Mouse (Mus musculus): ENCODE data around the gene 4930404N11Rik.

The 4930404N11Rik gene

DNA sequence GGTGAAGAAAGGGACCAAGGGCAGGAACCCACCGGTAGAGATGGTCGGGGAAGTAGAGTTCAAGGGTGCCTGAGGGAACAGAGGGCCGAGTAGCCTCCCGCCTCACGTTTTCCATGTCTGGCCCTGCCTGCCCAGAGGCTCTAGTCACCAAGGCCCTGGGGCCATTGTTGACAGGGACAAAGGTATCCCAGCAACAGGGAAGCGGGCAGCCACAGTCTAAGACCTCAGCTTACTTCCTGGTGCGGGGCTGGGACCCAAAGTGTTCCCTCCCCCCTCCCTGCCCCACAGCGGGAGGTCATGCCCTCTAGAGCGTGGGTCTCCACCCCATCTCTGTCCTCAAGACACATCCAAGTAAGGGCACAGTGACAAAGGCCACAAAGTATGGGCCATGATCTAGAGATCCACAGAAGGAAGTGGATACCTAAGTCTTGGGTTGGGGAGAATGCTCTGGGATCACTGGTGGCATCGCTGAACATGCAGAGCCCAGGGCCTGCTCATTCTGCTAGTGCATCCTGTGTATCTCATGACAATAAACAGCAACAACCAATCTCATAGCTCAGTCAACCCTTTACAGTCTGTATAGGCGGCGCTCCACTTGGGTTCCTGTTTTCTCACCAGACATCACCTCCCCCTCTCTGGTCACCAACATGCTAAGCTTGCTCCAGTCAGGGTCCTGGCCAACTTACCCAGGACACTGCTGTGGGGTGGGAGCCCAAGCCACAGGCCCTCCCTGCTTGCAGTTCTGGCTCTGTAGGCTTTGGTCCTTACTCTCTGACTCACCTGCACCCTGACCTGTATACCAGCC, at the start of gene 4930404N11Rik:
4930404N11Rik (minus strand) TSS at position 145 of the 805 bp plus-strand sequence.
- no peak for DNase-seq (ENCODE audit: inconsistent ontology term)

DNA sequence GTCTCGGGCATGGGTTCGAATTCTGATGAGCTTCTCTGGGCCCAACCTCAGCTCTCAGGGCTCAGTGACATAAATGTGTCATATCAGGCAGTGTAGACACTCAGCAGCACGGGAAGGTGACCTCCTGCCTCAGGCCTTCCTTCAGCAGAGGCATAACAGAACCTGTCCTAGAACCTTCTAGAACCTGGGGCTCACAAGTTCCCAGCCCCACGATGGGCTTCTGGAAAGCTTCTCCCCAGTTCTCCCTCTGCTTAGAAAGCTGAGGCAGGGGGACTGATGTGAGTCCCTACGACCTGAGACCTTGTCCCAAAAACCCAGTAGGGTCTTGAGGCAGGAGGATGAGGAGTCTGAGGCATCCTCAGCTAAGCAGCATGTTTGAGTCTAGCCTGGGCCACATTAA, 49.5 kb upstream of the 4930404N11Rik start:
- DNase-seq (ENCODE audit: inconsistent ontology term): no peak

DNA sequence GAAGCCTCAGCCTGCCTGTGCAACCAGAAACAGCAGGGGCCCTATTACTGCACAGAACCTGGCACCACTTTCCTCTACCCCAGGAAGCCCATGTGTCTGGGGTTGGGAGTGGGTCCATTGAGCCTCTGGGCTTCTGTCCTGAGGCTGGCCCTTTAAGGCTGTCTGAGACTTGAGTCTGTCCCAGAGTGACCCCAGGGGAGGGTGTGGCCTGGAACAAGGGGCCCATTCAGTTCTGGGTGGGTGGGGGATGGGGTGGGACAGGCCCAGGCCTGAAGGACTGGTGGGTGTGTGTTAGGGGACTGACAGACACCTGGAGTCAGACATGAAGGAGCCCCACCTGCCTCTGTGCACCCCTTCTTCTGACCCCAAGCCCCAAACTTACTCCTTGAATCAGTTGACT, 49.1 kb upstream of the 4930404N11Rik start:
- DNase-seq (ENCODE audit: inconsistent ontology term): peak; percentile 93

DNA sequence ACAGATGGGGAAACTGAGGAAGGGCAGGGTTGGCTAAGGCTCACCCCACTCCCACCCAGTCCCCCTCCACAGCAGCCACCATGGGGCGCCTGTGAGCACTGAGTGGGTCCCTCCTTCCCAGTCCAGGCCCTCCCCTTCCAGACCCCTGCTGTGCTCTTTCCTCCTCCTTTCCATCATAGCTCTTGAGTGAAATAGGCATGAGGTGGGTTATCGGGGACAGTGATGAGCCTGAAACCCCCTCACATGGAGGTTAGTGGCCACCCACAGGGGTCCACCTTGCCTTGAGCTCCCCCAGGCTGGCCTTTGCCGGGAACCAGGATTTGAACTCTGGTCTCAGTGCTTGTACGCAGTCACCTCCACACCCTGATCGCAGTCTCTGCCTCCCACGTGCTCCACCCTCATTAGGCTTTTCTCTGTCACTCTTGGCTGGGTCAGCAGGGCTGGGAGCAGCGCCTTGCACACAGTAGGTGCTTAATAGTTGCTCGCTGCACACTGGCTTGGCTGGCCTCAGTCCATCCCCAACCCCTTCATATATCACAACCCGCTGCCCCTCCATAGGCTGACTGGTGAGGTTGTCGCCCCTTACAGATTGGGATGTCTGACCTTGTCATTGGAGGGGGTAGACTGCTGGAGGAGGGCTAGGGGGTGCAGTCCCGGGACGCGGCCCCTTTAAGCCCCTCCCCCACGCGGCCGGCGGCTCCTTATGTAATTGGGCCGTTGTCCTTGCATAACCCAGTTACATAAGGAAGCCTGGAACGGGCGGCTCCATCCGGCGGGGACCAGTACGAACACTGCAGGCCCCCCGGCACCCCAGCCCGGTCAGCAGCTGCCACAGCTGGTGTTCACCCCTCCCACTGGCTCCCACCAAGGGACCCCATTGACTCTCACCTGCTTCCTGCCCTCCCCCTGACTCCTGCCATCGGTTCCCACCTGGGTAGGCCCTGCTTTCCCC, 48.0 kb upstream of the 4930404N11Rik start:
- peak; percentile 88 for DNase-seq (ENCODE audit: inconsistent ontology term)

DNA sequence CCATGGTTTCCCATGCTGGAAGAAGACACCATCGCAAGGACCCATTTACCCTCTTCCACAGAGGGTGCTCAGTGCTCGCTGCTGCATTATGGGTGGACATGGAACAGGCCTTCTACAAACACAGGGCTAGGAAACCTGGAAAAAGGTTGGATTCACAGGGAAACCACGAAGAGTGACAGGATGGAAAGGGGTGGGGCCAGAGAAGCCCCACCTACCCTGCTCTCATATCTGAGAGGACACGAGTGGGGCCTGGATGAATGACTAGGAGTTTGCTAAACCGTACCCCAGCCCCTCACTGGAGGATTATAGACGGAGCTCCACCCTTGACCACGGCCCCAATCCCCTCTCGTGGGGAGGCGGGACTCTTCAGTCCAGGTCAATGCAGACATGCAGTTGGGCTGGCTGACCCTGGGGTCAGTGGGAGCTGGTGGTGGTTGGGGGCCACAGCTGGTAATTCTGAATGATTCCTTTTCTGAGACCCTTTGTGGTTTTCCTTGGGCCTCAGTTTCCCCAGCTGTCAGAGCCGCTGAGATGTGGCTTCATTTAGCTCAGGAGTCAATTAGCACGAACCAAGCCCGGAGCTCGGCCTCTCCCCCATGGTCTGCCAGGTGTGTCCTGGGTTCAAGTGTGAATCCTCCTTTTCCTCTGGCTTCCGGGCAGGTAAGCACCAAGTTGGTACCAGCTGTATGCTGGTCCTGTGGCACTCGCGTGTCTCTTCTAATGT, 47.1 kb upstream of the 4930404N11Rik start:
- no peak for DNase-seq (ENCODE audit: inconsistent ontology term)

DNA sequence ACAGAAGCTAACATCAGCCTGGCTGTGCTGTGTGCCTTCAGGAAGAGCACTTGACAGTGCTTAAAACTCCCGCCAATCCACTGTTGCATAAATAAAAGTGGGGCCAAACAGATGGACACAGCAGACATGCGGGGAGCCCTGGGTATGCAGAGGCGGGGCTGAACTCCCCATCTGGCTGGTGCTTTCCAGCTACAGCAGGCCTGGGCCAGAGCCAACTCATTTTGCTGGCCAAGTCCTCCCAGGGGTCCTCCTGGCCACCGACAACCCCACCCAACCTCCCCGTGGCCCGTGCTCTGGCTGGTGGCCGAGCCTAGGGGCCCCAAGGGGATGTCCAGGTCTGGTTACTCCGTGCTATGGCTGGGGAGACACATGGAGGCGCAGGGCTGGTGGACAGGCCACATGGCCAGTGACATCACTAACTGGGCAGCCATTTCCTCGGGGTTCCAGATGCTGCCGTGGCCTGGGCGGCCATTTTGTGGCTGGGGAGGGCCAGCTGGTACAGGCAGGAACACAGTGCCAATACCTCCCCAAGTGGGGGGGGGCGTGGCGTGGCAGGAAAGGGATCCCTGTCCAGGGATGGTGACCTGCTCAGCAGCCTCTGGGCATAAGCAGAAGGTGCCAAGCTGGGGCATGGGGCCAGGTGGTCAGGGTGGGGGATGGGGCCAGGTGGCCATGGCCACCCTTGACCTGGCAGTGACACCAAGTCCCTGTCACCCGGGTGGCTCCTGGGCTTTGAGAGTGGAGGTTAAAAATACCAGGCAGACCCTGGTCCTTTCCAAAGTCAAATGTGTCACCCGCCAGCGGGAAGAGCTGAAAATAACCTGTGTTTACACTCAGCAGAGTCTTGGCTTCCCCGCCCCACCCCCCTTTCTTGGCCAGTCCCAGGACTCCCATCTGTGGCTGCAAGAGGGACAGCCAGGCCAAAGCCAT, 46.1 kb upstream of the 4930404N11Rik start:
- peak; percentile 87 for DNase-seq (ENCODE audit: inconsistent ontology term)

DNA sequence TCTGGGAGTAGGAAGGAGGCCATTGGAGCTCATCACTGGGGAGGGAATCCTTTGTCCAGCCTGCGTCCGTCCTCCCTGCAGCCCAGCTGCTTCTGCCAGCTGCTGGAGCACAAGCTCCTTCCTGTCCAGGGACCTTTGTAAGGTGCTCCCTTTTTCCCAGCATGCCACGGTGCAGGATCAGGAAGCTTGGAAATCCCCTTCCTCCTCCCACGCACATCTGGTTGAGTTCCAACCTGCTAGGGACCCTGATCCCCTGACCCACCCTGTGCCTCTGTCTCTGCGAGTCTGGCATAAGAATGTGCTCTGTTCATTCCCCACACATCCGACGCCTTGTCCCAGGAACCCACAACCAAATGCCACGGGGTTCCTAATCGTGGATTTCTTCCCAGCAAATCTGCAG, 45.4 kb upstream of the 4930404N11Rik start:
- no peak for DNase-seq (ENCODE audit: inconsistent ontology term)

DNA sequence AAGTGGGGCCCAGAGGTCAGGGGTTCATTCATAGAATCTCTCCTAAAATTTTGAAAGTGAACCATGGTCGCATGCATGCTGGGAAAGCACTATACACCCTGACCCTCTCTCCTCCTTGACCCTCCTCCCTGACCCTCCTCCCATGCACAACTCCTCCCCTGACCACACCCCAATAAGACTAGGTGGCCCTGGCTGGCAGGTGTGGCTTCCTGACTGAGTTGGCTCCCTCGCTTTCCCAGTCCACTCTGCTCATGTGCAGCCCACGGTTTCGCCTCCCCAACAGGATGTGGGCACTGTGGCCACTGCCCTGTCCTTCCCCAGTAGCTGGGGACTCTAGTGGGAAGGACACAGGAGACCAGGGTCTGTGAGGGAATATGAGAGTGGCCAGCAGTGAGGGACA, 44.7 kb upstream of the 4930404N11Rik start:
- DNase-seq (ENCODE audit: inconsistent ontology term): no peak

DNA sequence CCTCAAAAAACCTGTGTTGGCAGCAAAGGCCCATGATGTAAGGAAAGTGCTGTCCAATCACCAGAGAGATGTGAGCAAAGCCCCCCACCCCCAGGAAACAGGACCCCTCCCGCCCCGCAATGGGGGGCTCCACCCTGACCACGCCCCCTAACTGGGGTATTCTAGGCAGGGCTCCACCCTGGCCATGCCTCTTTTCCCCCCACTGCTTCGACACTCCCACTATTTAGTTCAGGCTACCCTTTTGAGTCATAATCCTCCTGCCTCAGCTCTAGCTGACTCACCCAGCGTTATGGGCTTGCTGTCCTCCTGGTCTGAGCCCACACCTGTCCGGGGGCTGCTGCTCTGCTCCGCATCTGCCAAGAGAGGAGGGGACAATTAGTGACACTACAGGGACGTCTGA, 43.7 kb upstream of the 4930404N11Rik start:
- DNase-seq (ENCODE audit: inconsistent ontology term): no peak

DNA sequence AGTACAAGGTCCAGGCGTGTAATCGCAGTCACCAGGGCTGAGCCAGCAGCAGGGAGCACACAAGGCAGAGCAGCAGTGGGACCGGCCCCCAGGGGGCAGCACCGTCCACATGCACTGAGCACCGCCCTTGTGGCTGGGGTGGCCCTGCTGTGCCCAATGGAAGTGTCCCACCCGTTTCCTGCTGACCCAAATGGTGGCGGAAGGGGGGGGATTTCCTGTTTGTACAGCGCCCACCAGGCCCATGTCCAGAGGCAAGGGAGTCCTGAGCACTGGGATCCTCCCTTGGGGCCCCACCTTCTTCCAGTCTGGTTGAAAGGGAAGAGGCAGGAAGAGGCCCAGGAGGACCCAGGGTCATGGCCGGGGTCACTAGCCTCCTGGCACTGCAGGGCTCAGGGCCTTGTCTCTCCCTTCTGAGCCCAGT, 43.3 kb upstream of the 4930404N11Rik start:
- DNase-seq (ENCODE audit: inconsistent ontology term): peak; percentile 91

DNA sequence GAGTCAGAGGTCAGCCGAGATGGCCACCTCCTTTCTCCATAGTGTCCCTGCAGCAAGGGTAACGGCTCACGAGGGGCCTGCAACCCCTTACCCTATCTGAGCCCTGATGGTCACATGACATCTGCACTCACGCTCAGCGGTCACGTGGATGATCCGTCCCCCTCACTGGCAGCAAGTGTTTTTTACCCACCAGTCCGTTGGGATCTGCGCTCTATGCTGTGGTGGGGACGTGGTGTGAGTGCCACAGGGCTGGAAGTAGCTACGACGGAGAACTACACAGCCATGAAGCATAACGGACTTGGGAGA, 42.8 kb upstream of the 4930404N11Rik start:
- DNase-seq (ENCODE audit: inconsistent ontology term): no peak

DNA sequence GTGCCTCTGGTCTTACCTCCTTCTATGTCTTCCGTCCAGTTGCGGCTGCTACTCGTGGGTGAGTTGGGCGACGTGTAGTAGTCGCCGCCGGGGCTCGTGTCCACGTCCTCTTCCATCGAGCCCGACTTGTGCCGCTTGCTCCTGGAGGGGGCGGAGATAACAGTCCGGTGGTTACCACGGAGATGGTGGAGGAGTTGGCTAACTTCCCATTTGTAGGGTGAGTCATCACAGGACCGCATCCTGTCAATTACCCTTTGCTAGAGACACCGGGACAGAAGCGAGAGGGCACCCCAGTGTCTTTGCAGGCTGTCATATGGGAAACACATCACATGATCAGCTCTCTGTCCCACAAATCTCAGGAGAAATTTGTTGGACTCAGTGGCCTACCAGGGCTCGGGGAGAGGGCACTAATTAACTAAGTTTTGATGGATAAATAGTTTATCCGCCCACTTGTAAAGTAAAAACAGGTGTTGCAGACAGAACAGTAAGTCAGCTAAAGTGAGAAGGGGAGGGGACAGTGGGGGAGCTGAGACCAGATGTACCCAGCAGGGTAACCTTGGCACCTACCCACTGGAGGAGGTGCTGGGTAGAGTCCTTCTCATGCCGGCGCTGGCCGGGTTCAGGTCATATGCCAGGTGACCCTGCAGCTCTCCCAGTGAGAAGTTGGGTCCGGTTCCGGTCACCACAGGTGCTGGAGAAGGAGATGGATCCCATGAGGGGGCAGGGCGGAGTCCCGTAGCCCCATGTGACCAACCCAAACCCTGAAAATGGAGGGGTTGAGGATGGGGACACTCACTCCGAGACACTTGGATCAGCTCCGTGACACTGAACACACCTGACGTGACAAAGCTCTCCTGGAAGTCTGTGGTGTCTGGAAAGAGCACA, 42.2 kb upstream of the 4930404N11Rik start:
- DNase-seq (ENCODE audit: inconsistent ontology term): peak; percentile 95

DNA sequence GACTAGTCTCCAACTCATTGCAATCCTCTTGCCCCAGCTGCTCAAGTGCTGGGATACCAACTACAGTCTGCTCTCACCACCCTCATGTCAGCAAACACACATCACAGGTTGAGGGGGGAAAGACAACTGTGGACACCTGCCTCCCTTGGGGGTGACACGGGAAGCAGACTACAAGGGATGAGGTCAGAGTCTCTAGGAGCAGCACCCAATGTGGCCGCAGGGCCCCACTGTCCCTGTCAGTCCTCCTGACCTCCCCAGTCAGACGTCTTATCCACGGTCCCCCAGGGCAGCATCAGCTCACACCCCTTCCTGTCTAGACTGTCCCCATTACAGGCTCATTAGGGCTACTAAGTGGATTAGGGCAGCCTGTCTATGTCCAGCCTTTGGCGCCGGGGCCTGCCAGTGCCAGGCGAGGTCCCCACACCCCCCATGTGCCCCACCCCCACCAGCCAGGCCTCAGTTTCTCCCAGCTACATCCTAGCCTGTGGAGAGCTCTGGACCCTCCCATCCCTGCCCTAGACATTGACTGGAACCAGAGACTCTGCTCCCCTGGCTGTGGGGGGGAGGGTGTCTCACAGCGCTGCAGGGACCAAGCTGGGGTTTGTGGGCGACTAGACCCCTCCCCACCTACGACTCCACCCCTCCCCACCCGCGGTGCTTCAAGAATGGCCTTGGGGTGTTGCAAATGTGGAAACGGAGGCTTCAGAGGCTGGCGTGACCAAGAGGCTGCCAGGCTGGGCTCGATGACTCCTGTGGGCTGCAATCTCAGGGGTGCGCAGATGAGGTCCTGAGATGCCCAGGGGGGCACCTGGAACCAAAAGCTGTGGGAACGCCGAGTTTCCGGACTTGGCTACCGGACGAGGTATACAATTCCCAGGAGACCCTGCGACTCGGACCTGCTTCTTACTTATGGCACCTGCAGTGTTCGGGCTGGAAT, 41.2 kb upstream of the 4930404N11Rik start:
- DNase-seq (ENCODE audit: inconsistent ontology term): no peak

DNA sequence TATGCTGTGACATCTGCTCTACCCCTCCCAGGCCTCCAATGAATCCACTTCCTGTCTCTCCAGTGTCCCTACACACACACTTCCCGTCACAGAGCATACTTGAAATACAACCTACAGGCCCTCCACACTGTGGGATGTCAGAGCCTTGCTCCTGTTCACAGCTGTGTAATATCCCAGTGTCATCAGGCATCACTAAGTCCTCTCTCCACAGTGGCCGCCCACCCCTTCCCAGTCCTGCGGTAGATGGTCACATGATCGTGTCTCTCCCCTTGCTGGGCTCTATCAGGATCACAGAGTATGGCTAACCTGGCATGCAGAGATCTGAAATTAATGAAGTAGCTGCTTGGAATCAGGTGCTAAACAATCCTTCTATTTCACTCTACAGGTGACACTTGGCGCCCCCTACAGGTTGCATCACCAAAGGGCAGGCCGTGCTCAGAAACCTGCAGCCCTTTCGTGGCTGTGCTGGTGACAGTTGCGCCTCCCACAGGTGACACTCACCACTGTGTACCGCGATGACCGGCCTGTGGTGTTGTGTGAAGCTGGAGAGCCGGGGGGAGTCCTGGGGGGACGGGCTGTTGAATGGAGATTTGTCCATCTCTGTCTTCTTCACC, 40.1 kb upstream of the 4930404N11Rik start:
- no peak for DNase-seq (ENCODE audit: inconsistent ontology term)

DNA sequence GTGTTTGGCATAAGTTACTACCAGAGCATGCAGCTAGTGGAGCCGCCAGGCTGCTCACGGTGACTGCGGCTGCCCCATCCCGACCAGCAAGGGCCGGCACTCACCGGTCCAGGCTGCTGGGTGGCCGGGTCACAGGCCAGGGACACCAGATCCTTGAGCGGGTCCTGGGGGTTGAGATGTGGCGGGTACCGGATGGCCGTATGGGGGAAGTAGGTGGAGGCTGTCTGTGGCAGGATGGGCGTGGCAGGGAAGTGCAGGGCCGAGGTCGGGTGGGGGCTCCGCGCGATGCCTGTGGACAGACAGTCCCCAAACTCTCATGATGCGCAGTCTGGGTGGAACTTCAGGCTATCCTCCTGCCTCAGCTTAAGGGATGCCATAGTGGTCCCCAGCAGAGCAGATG, 39.1 kb upstream of the 4930404N11Rik start:
- DNase-seq (ENCODE audit: inconsistent ontology term): no peak

DNA sequence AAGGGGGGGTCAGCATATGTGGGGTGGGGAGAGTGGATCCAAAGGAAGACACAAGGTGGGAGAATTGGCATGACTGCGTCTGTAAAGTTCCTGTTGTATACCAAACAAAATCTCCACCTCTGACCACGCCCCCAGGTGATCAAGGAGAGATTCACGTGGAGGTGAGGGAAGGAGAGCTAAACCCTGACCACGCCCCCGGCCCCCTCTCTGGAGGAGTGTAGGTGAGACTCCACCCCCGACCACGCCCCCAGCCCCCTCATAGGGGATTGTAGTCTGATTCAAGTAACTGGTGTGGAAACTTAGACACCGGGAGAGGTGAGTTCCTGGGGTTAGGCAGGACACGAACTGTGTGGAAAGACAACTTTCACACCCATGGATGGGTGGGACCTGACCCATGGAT, 38.5 kb upstream of the 4930404N11Rik start:
- no peak for DNase-seq (ENCODE audit: inconsistent ontology term)

DNA sequence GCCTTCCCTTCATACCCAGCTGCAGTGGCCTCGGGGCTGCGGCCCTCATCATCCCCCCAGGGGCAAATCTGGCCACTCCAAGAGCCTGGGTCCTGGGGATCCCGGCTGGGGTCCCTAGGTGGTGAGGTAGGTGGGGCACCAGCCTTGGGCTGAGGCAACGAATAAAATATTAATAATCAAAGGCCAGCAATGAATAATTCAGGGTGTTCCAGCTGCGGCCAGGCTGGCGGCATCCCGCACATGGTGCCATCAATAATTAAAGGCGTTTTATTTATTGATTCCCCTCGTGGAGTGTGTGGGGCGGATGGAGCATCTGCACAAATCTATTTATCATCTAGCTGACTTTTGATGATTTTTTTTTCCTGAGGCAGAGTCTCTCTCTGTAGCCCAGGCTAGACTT, 37.9 kb upstream of the 4930404N11Rik start:
- no peak for DNase-seq (ENCODE audit: inconsistent ontology term)

DNA sequence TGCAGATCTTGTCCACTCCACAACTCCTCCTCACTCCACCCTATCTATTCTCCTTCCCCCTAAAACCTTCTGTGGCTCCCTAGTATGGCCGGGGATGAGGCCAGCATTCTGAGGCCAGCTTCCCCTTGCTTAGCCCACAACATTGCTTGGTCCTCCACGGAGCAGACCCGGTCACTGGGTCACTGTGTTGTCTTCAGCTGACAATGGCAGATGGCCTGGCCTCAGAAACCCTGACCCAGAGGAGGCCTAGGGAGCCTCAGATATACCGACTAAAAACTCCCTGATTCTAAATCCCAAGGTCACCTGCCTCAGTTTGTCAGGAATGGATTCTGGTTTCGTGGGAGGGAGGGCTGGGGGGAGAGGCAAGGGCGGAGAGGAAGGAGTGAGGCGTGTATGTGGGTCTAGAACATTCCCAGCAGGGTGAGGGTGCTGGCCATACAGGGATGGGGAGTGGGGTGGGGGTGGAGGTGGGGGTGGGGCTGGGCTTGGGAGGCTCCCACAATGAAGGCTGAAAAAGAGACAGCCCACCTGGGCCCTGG, 36.7 kb upstream of the 4930404N11Rik start:
- DNase-seq (ENCODE audit: inconsistent ontology term): no peak
